In genomic region chr13:105240810-105241209, GRCm38 (mm10) we compare ENCODE assay signal across 26 mouse cellular contexts. TPM values are rescaled to one million over a fixed set of nuclear protein-coding genes. Genes with fewer than 3 reads are reported as not detected.
DNase-seq lines count a peak whose midpoint lies in the region; ATAC-seq and TF ChIP-seq lines count a peak whose summit lies in the region.
"Had no signal": no experiment of that assay in that cellular context is flagged by ENCODE, and none has a peak within 500 bp of the region (broad histone marks: within the 10 kb centered on the region; RNA-seq: fewer than 3 reads in every experiment).

No protein-coding gene starts in this region.

- 43% methylated on average over 2 of the region's 2 CpGs for WGBS in heart, adult 2 months
- 72% methylated on average over 2 of the region's 2 CpGs for WGBS in midbrain, embryonic 14.5 days
- WGBS in midbrain, embryonic 16.5 days: 82% methylated on average over 2 of the region's 2 CpGs

- H3K9me3 ChIP-seq in midbrain, embryonic 14.5 days (ENCODE audit: control insufficient read depth, low read length): no peaks in the 10 kb centered on the region
- H3K9me3 ChIP-seq in midbrain, embryonic 16.5 days (replicated peaks; ENCODE audit: control insufficient read depth, low read length, poor library complexity, severe bottlenecking): no peaks in the 10 kb centered on the region
- H3K9me3 ChIP-seq: embryonic facial prominence, embryonic 10.5 days; heart, embryonic 13.5 days; hindbrain, embryonic 15.5 days; kidney, embryonic 15.5 days; limb, embryonic 10.5 days; liver, embryonic 12.5 days; lung, embryonic 15.5 days had no signal

- H3K4me2 ChIP-seq in midbrain, embryonic 14.5 days (ENCODE audit: low read length): no peak overlapping the region
- no peak overlapping the region for H3K4me2 ChIP-seq in midbrain, embryonic 16.5 days (ENCODE audit: low read length)
- H3K4me2 ChIP-seq: heart, embryonic 13.5 days; hindbrain, embryonic 15.5 days; kidney, embryonic 15.5 days; liver, embryonic 12.5 days; lung, embryonic 15.5 days had no signal

- no peak for DNase-seq in heart, adult 2 months
- no peak for DNase-seq in heart, postnatal 14 days
- no peak for DNase-seq in layer of hippocampus, adult 2 months (ENCODE audit: low spot score in 2 of 2)
- no peak for DNase-seq in layer of hippocampus, postnatal 36 days
- DNase-seq in midbrain, embryonic 14.5 days: peak; percentile 29
- DNase-seq in thymus, postnatal 0 days (ENCODE audit: low spot score): no peak
- DNase-seq: adrenal gland, adult 2 months; B cell, adult 2 months; cerebellum, adult 11-12 months; heart, postnatal 4 days; kidney, postnatal 4 days; layer of hippocampus, adult 9-11 months had no signal

- H3K9ac ChIP-seq in heart, adult 2 months (ENCODE audit: low read depth, low read length): no peak overlapping the region
- no peak overlapping the region for H3K9ac ChIP-seq in midbrain, embryonic 14.5 days (replicated peaks; ENCODE audit: low read length)
- H3K9ac ChIP-seq in midbrain, embryonic 16.5 days (ENCODE audit: low read depth, low read length): no peak overlapping the region
- H3K9ac ChIP-seq: heart, embryonic 13.5 days; hindbrain, embryonic 15.5 days; kidney, embryonic 15.5 days; liver, embryonic 12.5 days; lung, embryonic 15.5 days had no signal

- no peaks in the 10 kb centered on the region for H3K36me3 ChIP-seq in heart, adult 2 months (ENCODE audit: control insufficient read depth, insufficient read depth, low read length)
- H3K36me3 ChIP-seq in midbrain, embryonic 14.5 days (ENCODE audit: control insufficient read depth, insufficient read depth, low read length): peaks cover 8% of the 10 kb centered on the region; the same call in 1 of the 2 replicates
- H3K36me3 ChIP-seq in midbrain, embryonic 16.5 days (ENCODE audit: control insufficient read depth, insufficient read depth, low read length): peaks cover 6% of the 10 kb centered on the region; the same call in 1 of the 2 replicates
- H3K36me3 ChIP-seq: embryonic facial prominence, embryonic 10.5 days; G1E; heart, embryonic 13.5 days; kidney, embryonic 15.5 days; limb, embryonic 10.5 days; liver, embryonic 12.5 days; lung, embryonic 15.5 days had no signal

- TF ChIP-seq EP300 in heart, adult 2 months (IDR thresholded peaks at IDR 0.05; ENCODE audit: insufficient read depth, low read depth, low read length): no peak

- no peak for TF ChIP-seq POLR2A in heart, adult 2 months (IDR thresholded peaks at IDR 0.05; ENCODE audit: insufficient read depth, low read depth, low read length)

- no peak for ATAC-seq in midbrain, embryonic 14.5 days (ENCODE audit: low FRiP score, low TSS enrichment)
- no peak for ATAC-seq in midbrain, embryonic 16.5 days
- ATAC-seq: forebrain, embryonic 16.5 days; intestine, embryonic 16.5 days; liver, embryonic 12.5 days had no signal

- H3K4me3 ChIP-seq in heart, adult 2 months: no peak overlapping the region
- H3K4me3 ChIP-seq in layer of hippocampus, adult 2 months: no peak overlapping the region
- no peak overlapping the region for H3K4me3 ChIP-seq in midbrain, embryonic 14.5 days (replicated peaks; ENCODE audit: low read depth, low read length)
- H3K4me3 ChIP-seq in midbrain, embryonic 16.5 days (ENCODE audit: low read depth, low read length): no peak overlapping the region
- H3K4me3 ChIP-seq: embryonic facial prominence, embryonic 10.5 days; heart, embryonic 13.5 days; hindbrain, embryonic 15.5 days; kidney, embryonic 15.5 days; limb, embryonic 10.5 days; liver, embryonic 12.5 days; lung, embryonic 15.5 days had no signal

- no peaks in the 10 kb centered on the region for H3K79me2 ChIP-seq in heart, adult 2 months (replicated peaks; ENCODE audit: control insufficient read depth, insufficient read depth, low read length)

- peak; percentile 46 for TF ChIP-seq CTCF in heart, adult 2 months (IDR thresholded peaks at IDR 0.05)
- peak; percentile 65 for TF ChIP-seq CTCF in layer of hippocampus, adult 2 months (conservative IDR thresholded peaks at IDR 0.05)

- intact Hi-C loops in heart, adult 2 months (cut with DNase I): loop anchor here (1.0 kb wide), 1 partner anchor 293 kb away; no protein-coding TSS in a partner anchor
- intact Hi-C loops in heart, postnatal 14 days (cut with DNase I): loop anchor here (5.0 kb wide), 1 partner anchor 294 kb away; no protein-coding TSS in a partner anchor

- no peaks in the 10 kb centered on the region for H3K4me1 ChIP-seq in heart, adult 2 months (ENCODE audit: control insufficient read depth, insufficient read depth, low read length)
- H3K4me1 ChIP-seq in midbrain, embryonic 14.5 days (ENCODE audit: control insufficient read depth, insufficient read depth, low read length): no peaks in the 10 kb centered on the region
- H3K4me1 ChIP-seq in midbrain, embryonic 16.5 days (ENCODE audit: control insufficient read depth, insufficient read depth, low read length): no peaks in the 10 kb centered on the region
- H3K4me1 ChIP-seq: embryonic facial prominence, embryonic 10.5 days; heart, embryonic 13.5 days; hindbrain, embryonic 15.5 days; kidney, embryonic 15.5 days; limb, embryonic 10.5 days; liver, embryonic 12.5 days; lung, embryonic 15.5 days had no signal

- H3K27me3 ChIP-seq in heart, adult 2 months (ENCODE audit: control insufficient read depth, insufficient read depth, low read length): no peaks in the 10 kb centered on the region
- H3K27me3 ChIP-seq in midbrain, embryonic 14.5 days (ENCODE audit: control insufficient read depth, insufficient read depth, low read length): no peaks in the 10 kb centered on the region
- H3K27me3 ChIP-seq in midbrain, embryonic 16.5 days (ENCODE audit: control insufficient read depth, insufficient read depth, low read depth, low read length): no peaks in the 10 kb centered on the region
- H3K27me3 ChIP-seq: CH12.LX; heart, embryonic 13.5 days; hindbrain, embryonic 15.5 days; kidney, embryonic 15.5 days; liver, embryonic 12.5 days; lung, embryonic 15.5 days had no signal

- no peak overlapping the region for H3K27ac ChIP-seq in heart, adult 2 months
- H3K27ac ChIP-seq in layer of hippocampus, adult 2 months: no peak overlapping the region
- H3K27ac ChIP-seq in midbrain, embryonic 14.5 days (replicated peaks; ENCODE audit: low read depth, low read length): no peak overlapping the region
- H3K27ac ChIP-seq in midbrain, embryonic 16.5 days (ENCODE audit: low read length): no peak overlapping the region
- H3K27ac ChIP-seq: embryonic facial prominence, embryonic 10.5 days; heart, embryonic 13.5 days; hindbrain, embryonic 15.5 days; kidney, embryonic 15.5 days; limb, embryonic 10.5 days; liver, embryonic 12.5 days; lung, embryonic 15.5 days; macrophage had no signal

RNA-seq across cellular contexts. Expression of gene Rnf180, which starts 53.8 kb away (rescaled TPM):
- total RNA-seq in heart, adult 2 months (2021): under 1 TPM; 0.68 to 0.89 TPM
- 0.29 and 0.41 TPM in 2 replicates for polyA plus RNA-seq in heart, adult 2 months (2012; rRNA removed)
- total RNA-seq in heart, postnatal 14 days (2021): under 1 TPM; 0.62 to 0.83 TPM
- 10 to 100 TPM; 17.3 to 18.8 TPM for total RNA-seq in layer of hippocampus, adult 2 months (2021)
- total RNA-seq in layer of hippocampus, postnatal 36 days (2021): 10 to 100 TPM; 17.8 to 19.6 TPM
- polyA plus RNA-seq in midbrain, embryonic 14.5 days (2014; fragmentation: Nextera tagmentation; extraction: Ambion mirVana): 34.5 and 35.7 TPM in 2 replicates
- polyA plus RNA-seq in midbrain, embryonic 16.5 days (2015; fragmentation: Nextera tagmentation; extraction: Ambion mirVana): 38.6 and 46.1 TPM in 2 replicates
- polyA plus RNA-seq in thymus, postnatal 0 days (2015; fragmentation: Nextera tagmentation; extraction: Ambion mirVana): 4.9 and 6.4 TPM in 2 replicates
- total RNA-seq: monocyte, adult 5-6 weeks had no signal
- polyA plus RNA-seq: G1E had no signal

Comparison
In these comparisons a context has a peak if more than half of its experiments do, and no peak if none do; other contexts are left out.
1. RNA of gene Rnf180, which starts 53.8 kb away (total RNA-seq): 17.8 to 19.6 TPM in layer of hippocampus, postnatal 36 days and 17.3 to 18.8 TPM in layer of hippocampus, adult 2 months; 0.68 to 0.89 TPM in heart, adult 2 months and 0.62 to 0.83 TPM in heart, postnatal 14 days; every median in the first group is over 4 times any median in the second.